Mouse (Mus musculus) kidney, postnatal 36 days (tissue): ENCODE measurements at regions not wholly inside any gene's neighbourhood (a gene's known extent, or its start where the extent isn't known, plus 50 kb on each side); places are given as distances from the start of the nearest gene placed in this dataset.

Experiments used
- DNase-seq, 2 experiments: peaks; one replicate each; pipeline ENCODE4 v3.0.0; 2021 to 2022; ENCODE audit warnings: mixed read lengths in 2 of 2

DNA sequence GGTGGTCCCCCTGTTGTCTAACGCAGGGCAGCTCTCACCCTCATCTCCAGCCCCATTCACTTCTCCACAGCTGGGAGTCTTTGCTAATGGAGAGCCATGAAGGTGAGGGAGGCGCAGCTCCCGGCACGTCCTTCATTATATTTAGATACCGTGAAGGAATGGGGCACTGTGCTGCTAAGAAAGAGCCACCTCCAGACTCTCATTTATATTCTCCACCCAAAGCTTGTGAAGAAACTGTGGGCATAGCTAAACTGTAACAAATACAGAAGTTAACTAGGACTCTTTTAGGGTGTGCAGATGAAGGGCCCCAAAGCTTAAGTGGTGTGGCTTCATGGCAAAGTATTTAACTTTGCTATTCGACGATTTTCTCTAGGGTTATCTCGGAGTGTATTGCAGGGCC lies 136.4 kb downstream of the Ddx11 start:
- no peak for DNase-seq

DNA sequence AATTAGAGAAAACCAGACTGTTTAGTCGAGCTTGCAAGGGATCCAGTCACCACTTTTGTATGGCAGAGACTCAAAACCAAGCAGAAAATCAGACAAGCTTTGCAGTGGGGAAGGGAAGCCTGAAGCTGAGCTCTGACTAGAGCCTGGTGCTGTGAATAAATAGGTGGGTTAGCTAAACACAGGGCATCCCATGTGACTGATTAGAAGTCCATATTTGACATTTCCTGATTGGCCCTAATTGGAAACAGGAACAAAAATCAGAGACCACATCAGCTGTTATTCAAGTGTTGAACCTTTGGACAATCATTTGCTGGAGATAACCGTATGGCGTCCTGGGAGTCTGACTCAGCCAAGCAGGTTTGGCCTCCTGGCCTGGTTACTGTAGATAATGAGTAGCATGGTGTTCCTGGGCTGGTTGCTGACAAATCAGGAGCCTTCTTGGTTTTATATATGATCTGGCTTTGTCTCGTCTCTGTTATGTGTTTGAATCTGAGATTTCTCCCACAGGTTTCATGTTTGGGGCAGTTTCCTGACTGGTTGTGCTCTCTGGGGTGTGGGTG lies 139.4 kb downstream of the Ddx11 start:
- DNase-seq, result no peak

DNA sequence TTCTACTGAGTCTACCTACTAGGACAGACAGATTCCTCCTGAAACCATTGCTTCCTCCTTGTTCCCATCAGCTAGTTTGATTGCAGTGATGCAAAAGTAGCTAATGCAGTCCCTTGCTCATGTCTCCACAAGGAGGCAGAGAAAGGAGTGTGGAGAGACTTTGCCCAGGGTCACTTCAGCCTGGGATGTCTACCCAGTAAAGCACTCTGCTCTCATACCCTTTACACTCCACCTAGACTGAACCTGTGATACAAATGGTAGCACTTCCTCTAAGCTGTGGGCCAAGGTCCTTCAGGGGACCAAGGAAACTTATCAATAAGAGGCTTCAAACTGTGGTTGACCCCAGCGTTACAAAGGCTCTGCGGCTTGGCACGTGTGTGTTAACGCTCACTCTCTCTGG lies 140.1 kb downstream of the Ddx11 start:
- no peak for DNase-seq

DNA sequence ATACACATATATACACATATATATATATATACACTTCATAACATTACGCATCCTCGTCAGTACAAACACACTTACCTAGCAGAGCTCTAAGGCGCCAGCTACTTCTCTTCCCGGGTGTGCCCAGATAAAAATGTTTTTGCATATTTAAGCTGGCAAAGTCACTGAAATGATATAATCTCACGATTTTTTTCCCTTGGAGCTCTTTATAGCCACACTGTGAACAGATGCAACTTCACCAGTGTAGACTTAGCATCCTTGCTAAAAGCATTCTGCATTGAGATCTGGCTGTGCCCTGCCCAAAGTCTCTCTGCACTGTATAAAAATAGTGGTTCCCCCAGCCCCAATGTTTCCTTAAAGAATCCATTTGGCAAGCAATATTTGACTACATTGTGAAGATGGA lies 143.5 kb downstream of the Ddx11 start:
- no peak for DNase-seq

DNA sequence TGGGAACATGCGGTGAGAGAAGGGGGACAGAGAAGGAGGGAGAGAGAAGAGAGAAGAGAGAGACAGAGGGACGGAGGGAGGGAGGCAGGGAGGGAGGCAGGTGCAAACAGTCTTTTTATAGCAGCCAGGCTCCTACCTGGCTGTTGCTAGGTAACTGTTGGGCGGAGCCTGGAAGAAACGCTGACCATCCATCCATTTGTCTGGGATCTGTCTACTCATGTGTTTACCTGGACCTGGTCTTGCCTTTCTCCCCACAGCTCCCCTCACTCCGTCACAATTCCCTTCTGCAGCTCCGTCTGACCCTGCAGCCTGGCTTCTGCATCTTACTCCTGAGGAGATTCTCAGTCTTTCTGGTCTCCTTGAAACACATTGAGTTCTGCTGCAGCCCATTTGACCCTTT lies 144.5 kb downstream of the Ddx11 start:
- no peak for DNase-seq

DNA sequence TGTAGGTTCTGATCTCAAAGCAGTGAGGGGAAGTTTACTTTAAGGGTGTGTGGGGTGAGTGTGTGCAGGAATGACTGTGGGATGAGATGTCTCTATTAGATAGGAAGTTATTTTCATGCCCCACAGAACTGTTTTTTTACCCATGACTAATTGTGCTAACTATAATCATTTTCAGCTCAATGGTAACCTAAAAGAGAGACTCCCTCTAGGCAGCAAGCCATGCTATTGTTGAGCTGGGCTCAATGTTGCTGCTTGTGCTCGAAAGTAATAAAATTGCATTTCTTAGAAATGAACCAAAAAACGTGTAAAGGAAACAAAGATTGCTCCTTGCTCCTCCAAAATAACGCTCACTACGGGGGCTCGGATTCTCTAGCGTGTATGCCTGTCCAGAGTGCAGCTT lies 146.2 kb downstream of the Ddx11 start:
- no peak for DNase-seq

DNA sequence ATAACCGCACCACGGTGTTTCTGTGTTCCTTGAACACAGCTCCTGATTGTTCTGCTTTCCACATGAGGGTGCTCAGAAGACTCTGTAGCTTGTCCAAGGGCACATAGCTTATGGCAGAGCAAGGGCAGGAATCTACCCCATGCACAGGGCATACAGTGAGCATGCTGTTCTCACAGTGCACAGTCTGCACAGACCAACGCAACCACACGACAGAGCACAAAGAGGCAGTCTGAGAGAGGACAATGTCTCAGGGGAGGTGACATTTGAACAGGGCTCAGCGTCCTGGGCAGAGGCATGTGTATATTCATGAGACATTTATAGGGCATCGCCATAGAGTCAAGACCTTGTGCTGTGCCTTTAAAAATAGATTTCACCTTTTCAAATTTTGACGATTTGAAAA lies 148.6 kb downstream of the Ddx11 start:
- no peak for DNase-seq

DNA sequence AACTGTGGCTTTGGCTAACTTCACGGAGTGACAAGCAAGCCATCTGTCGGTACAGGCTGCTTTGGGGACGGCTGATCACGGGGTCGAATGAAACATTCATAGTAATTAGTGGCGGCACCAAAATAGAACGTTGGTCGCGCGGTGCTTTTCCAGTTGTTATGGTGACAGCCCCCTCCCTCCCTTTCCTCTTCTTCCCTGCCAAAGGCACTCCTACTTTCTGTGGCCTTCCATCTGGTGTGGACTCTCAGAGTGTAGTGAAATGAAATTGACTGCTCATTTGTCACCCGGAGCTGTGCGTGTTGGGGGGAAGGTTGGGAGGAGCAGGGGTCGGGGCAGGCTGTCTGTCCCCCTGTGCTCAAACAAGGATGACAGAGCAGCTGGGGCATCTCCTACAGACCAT lies 153.5 kb downstream of the Ddx11 start:
- peak; percentile 4 to 18 for DNase-seq

DNA sequence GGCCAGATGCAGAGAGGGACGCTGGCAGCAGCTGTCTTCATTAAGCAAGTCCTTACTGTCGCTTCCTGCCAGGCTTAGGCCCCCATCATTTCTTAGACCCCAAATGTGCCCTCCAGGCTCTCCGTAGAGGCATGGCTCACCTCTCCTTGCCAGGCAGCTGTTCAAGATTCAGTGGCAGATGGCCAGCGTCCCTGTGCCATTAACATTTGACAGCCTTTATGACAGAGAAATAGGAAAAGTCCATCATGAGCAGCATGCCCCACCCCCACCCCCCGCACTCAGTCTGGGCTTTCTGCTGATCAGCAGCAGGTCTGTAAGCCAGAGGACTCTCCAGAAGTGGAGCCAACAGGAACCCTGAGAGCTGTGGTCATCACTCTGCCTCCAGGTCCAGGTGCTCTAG lies 154.7 kb downstream of the Ddx11 start:
- DNase-seq, result no peak

DNA sequence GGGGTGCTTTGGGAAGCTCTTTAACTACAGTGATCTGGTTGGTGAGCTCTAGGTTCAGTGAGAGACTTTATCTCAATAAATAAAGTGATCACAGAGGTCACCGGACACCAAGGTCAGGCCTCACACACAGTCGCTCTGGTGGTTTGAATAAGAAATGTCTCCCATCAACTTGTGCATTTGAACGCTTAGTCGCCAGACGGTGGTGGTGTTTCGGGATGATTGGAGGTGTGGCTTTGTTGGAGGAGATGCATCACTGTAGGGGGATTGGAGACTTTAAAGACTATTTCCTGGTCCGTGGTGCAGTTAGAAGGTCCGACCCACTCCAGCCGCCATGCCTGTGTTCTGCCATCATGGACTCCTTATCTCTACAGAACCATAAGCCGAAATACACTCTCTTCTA lies 162.0 kb downstream of the Ddx11 start:
- no peak for DNase-seq
